Mouse (Mus musculus) embryonic fibroblast, embryonic 13.5 days (primary cell): ENCODE measurements at regions not wholly inside any gene's neighbourhood (a gene's known extent, or its start where the extent isn't known, plus 50 kb on each side); places are given as distances from the start of the nearest gene placed in this dataset.

Experiments
- H3K27ac ChIP-seq: 2 replicates; pipeline ENCODE4 v1.5.1; 2012; ENCODE audit warnings: low read length, control low read depth, inconsistent platforms; ENCODE audit not compliant: insufficient read depth
- H3K4me1 ChIP-seq: 2 replicates; pipeline ENCODE4 v1.6.1; 2011; ENCODE audit warnings: low read length; ENCODE audit not compliant: control insufficient read depth, insufficient read depth
- H3K4me3 ChIP-seq: 2 replicates; pipeline ENCODE4 v1.5.1; 2011; ENCODE audit warnings: mild to moderate bottlenecking, control low read depth, low read length; ENCODE audit not compliant: insufficient read depth
- CTCF ChIP-seq: IDR thresholded peaks from 2 replicates; pipeline ENCODE4 v1.5.1; 2011; ENCODE audit warnings: mild to moderate bottlenecking, control low read depth, low read length, moderate library complexity, borderline replicate concordance; ENCODE audit not compliant: insufficient read depth
- POLR2A ChIP-seq: IDR thresholded peaks from 2 replicates; pipeline ENCODE4 v1.6.1; 2011; ENCODE audit warnings: low read depth, mild to moderate bottlenecking, control low read depth, low read length, moderate library complexity

DNA sequence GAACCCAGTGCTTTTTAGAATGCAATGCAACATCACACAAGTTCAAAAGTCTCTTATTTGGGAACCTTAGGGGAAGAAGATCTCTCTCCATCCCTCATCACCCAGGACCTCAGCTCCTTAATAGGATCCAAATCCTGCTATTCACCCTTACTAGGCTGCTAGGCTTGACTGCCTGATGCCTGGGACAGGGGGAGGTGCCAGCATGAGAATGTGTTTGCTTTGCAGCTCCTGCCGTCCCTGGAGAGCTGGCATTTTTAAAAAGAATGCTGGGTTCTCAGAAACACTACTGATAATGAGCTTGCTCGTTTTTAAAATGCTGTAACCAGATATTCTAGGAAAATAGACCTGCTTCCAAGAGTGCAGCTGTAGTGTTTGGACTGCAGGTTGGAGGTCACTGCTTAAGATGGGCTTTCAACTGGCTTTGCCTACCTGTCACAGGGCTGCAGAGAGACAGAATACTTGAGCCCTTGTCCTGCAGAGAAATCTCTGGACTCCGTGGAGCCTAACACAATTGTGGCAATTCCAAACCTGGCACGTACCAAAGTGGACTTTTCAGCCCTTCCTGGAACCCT is 463.7 kb upstream of the Tnp1 start:
- no peak overlapping the region for H3K27ac ChIP-seq
- no peak overlapping the region for H3K4me3 ChIP-seq
- 0 out of 2 replicates have a peak, but pooled peaks cover 5% of the 10 kb centered on the region for H3K4me1 ChIP-seq
- TF ChIP-seq POLR2A (no peak), CTCF (no peak)

- Histone ChIP-seq H3K27ac (no peak overlapping the region), H3K4me3 (no peak overlapping the region), H3K4me1 (peaks cover 6% of the 10 kb centered on the region)
- TF ChIP-seq CTCF (no peak), POLR2A (no peak)
These were observed 444.9 kb upstream of the Tnp1 start for GRCm38 (mm10) chr1:73460598-73460997.

DNA sequence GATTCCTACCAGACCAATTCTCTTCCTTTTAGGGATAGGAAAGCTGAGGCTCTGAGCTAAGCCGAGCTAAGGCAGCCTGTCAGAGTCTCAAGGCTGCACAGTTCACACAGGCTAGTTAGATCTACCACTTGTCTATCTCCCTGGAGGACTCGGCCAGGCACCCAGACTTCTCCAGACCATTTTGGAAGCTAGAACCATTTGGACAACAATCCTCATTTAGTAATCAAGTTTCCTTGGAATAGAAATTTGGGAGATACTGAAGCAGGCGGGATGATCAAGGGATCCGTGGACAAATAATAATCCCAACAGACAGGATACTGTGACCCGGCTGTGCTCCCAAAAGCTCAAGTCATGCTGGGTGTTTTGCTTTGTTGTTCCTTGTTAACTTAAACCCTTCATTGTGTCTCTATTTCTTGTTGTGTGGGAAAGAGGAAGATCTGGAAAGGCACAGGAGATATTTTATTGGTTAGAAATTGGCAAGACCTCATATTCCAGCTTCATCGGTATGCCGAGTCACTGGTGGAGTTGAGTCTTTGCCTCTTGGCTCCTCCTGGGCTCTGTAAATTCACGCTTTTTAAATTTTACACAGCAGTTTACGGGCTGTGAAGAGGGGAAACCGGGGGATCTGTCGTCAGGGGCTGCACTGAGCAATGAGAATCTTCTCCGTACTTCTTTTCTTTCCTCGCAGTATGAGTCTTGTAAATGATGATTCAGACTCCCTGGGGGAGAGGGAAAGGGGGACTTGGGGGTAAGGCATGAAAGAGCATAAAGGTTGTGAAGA is 444.2 kb upstream of the Tnp1 start:
- peaks cover 6% of the 10 kb centered on the region for H3K4me1 ChIP-seq
- H3K27ac ChIP-seq: no peak overlapping the region
- TF ChIP-seq CTCF: no peak
- no peak for TF ChIP-seq POLR2A
- H3K4me3 ChIP-seq: no peak overlapping the region

- no peak overlapping the region for H3K27ac ChIP-seq
- H3K4me1 ChIP-seq: peaks cover 6% of the 10 kb centered on the region
- no peak overlapping the region for H3K4me3 ChIP-seq
- no peak for TF ChIP-seq CTCF
These were observed 441.6 kb upstream of the Tnp1 start for GRCm38 (mm10) chr1:73457261-73457660.

- Histone ChIP-seq H3K4me1 (peaks cover 6% of the 10 kb centered on the region; the same call in 1 of the 2 replicates), H3K4me3 (no peak overlapping the region), H3K27ac (no peak overlapping the region)
- no peak for TF ChIP-seq CTCF
These were observed 440.8 kb upstream of the Tnp1 start for GRCm38 (mm10) chr1:73456359-73457062.

DNA sequence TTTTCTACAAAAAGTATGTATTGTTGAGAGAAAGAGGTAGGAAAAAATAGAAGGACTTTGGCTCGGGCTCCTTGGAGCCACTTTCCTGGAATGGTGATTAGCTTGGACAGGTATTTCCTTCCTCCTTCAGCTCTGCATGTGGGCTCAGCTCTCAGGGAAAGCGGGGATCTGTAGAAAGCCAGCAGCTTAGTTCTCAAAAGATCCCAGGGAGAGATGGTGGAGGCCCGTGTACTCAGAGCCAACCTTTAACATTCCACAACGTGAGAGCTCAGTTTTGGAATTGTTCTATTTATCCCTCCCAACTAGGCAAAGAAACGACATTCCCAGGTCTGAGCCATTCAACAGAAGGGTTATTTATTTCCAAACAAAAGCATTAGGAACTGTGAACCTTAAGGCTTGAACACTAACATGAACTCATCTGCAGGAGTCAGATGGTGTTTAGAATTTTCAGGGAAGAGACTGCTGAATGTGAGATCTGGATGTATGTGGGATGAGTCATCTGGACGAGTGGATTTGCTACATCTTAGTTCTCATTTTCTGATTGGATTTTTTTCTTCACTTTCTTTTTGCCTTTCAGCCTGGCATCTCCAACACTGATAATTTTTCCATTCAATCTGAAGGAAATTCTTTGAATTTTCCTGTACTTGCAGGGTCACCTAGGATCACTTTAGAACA is 428.6 kb upstream of the Tnp1 start:
- H3K4me1 ChIP-seq: peaks cover 4% of the 10 kb centered on the region; the same call in 1 of the 2 replicates
- H3K27ac ChIP-seq: peak overlapping the region; percentile 83
- H3K4me3 ChIP-seq: no peak overlapping the region
- TF ChIP-seq CTCF (no peak), POLR2A (no peak)

GRCm38 (mm10) chr1:73438385-73438784 is 422.7 kb upstream of the Tnp1 start:
- Histone ChIP-seq H3K27ac (no peak overlapping the region), H3K4me3 (no peak overlapping the region), H3K4me1 (no peaks in the 10 kb centered on the region)
- TF ChIP-seq CTCF (no peak), POLR2A (no peak)

DNA sequence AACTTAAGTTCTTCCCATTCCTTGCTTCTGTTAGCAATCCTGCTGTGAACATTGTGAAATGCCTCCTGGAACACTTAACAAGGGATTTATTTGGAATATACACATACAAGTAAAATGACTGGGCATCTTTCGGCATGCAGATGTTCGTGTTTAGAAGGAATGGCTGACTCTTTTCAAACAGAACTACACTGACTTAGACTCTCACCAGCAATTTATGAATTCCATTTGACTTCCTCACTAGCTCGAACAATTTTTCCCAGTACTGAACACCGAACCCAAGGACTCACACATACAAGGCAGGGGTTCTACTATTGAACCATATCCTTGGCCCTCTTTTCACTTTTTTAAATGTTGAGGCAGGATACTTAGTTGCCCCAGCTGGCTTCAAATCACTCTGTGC is 412.4 kb upstream of the Tnp1 start:
- TF ChIP-seq POLR2A: no peak
- no peak for TF ChIP-seq CTCF
- Histone ChIP-seq H3K27ac (peak overlapping the region; percentile 86), H3K4me3 (no peak overlapping the region), H3K4me1 (no peaks in the 10 kb centered on the region)

DNA sequence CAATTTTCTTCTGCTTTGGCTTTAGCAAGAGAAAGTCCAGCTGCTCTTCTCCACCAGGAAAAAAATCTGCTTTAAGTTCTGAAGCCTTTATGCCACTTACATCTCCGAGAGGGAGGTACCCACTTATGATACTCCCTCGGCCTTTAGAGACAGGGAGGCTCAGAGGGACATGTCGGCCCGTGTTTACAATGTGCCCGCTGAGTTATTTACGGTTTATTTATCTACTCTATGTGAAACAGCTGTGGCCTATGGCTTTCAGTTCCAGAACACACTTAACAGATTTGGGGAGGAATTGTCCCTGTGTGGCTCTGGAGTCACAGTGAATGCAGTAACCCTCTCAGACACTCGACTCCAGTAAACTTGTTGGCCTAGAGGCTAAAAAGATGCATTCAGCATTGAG is 409.3 kb upstream of the Tnp1 start:
- no peak for TF ChIP-seq CTCF
- Histone ChIP-seq H3K4me1 (no peaks in the 10 kb centered on the region), H3K4me3 (no peak overlapping the region), H3K27ac (no peak overlapping the region)
